Mouse (Mus musculus) kidney, postnatal 25 days (tissue): Measurements from ENCODE around the gene Stxbp5l.
"Not testable (repeated sequence)": the region's sequence is repeated elsewhere in the genome, so short reads cannot be mapped to it uniquely, and the experiment has no call there.

Experiments used
- DNase-seq, 2 experiments: peaks; one replicate each; pipeline ENCODE4 v3.0.0; 2021; ENCODE audit warnings: mixed read lengths in 2 of 2

The Stxbp5l gene

GRCm38 (mm10) chr16:37273681-37274080 is 111.1 kb downstream of the Stxbp5l start:
- no peak for DNase-seq

GRCm38 (mm10) chr16:37261678-37262077 is 123.1 kb downstream of the Stxbp5l start:
- no peak for DNase-seq

GRCm38 (mm10) chr16:37219151-37219550 is 165.6 kb downstream of the Stxbp5l start:
- peak in 1 of 2 experiments; percentile 32 for DNase-seq

GRCm38 (mm10) chr16:37208783-37209182 is 176.0 kb downstream of the Stxbp5l start:
- no peak for DNase-seq

- DNase-seq = no peak
Observed at GRCm38 (mm10) chr16:37194152-37194551, 190.6 kb downstream of the Stxbp5l start.

- DNase-seq = not testable (repeated sequence)
Observed at GRCm38 (mm10) chr16:37125190-37125589, 259.6 kb downstream of the Stxbp5l start.

GRCm38 (mm10) chr16:37109285-37109684 is 275.5 kb downstream of the Stxbp5l start:
- DNase-seq = peak; percentile 31 to 43

GRCm38 (mm10) chr16:37108763-37109162 is 276.0 kb downstream of the Stxbp5l start:
- no peak for DNase-seq

GRCm38 (mm10) chr16:37094169-37094833 is 290.5 kb downstream of the Stxbp5l start:
- no peak for DNase-seq

- no peak for DNase-seq
Observed at GRCm38 (mm10) chr16:37089648-37090047, 295.1 kb downstream of the Stxbp5l start.

GRCm38 (mm10) chr16:37072354-37072753 is 312.4 kb downstream of the Stxbp5l start:
- DNase-seq = no peak
